Mouse (Mus musculus): ENCODE results near the gene Cdc45.

Cdc45 gene

DNA sequence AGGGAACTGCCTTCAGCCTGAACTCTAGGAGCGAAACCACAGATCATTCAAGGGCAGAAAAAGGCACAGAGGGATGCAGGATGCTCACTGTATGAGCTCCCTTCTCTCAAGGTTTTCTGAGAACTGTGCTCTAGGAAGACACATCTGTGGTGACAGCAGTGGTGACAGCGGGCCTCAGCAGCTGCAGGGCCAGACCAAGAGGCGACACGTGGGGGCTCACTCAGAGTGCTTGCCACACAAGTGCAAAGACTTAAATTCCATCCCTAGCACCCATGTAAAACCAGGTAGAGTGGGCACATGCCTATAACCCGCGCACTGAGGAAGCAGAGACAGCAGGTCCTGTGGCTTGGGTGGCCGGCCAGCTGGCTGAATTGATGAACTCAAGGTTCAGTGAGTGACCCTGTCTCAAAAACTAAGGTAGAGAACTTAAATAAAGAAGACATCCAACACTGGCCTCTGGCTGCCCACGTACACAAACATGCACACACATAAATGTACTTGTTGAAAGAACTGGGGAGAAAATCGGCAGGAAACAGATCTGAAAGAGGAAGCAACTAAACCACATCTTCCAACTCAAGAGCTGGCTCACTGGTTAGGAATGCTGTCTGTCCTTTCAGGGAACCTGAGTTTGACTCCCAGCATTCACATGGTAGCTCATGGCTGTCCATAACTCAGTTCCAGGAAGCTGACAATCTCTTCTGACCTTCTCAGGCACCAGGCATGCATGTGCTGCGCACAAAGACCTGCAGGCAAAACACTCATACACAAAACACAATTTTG, 23.0 kb downstream of the Cdc45 start:
- no peak for DNase-seq (ENCODE audit: low read depth, low spot score)

DNA sequence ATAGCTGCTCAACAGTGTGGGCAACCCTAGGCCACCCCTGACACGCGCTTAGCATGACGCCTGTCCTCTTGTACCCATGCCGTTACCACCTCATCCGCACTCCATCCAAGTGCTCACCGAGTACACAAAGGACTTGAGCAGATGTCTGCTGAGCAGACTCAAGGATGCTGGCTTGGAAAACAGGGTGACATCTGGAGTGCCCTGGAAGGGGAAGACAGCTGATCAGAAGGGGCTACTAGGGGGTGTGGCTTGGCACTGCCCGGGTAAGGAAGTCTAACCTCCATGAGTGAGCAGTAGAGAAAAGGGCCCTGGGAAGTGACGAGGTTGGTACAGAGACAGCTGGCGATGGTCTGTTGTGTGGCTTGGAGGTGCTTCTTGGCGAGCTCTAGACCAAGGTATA, 25.1 kb downstream of the Cdc45 start:
- no peak for DNase-seq (ENCODE audit: low read depth, low spot score)

DNA sequence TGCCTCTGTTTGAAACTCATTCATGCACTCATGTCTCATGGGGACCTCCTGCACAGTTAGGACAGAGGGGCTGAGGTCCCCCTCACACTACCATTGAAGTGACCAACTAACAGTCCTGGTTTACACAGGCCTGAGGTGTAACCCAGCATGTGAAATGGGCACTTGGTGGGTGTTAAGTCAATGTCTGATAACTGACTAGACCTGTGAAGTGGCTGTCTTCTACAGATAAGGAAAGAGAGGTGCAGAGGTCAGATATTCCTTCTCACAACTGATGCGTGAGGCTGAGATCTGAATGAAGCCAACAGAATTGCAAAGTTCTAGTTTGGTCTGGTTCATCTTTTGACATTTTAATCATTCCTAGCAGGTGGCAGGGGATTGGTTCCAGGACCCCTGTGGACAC, 26.3 kb downstream of the Cdc45 start:
- DNase-seq (ENCODE audit: low read depth, low spot score) = peak; percentile 30

- DNase-seq (ENCODE audit: low read depth, low spot score) = no peak
These were observed 26.8 kb downstream of the Cdc45 start for GRCm38 (mm10) chr16:18785025-18785424.

DNA sequence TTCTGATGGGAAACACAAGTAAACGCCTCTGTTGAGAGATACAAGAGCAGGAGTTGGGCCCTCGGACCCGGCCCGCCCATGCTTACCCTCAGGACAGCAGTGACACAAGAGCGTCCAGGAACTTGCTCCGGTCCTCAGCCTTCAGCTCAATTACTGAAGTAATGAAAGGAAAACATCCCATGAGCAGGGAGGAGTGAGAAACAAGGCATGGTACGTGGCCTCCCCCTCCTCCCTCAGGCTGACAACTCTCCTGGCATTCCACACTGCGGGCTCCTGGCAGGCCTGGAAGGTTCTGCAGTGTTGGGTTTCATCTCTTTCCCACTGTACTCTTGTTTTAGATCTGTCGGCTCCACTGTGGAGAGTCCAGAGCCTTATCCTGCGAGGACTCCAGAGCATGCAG, 30.0 kb downstream of the Cdc45 start:
- no peak for DNase-seq (ENCODE audit: low read depth, low spot score)

DNA sequence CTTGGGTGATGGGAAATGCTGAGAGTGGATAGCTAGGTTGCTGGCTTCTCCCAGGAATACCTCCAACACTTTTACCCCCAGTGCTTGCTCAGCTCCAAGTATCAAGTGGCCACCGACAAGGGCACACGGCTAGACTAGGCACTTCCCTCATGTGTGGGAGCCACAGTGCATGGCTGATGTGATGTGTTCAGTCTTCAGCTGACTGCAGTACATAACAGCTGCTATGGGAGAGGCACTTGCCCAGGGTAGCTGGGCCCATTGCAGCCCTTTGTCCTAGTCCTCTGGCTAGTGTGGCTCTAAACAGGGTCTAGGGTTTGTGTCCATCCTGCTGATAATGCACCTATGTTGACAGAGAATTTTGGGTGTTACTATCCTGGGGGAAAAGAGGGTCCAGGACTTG, 33.3 kb downstream of the Cdc45 start:
- no peak for DNase-seq (ENCODE audit: low read depth, low spot score)

- peak; percentile 71 for DNase-seq (ENCODE audit: low read depth, low spot score)
These were observed 34.4 kb downstream of the Cdc45 start for GRCm38 (mm10) chr16:18777101-18778080.

DNA sequence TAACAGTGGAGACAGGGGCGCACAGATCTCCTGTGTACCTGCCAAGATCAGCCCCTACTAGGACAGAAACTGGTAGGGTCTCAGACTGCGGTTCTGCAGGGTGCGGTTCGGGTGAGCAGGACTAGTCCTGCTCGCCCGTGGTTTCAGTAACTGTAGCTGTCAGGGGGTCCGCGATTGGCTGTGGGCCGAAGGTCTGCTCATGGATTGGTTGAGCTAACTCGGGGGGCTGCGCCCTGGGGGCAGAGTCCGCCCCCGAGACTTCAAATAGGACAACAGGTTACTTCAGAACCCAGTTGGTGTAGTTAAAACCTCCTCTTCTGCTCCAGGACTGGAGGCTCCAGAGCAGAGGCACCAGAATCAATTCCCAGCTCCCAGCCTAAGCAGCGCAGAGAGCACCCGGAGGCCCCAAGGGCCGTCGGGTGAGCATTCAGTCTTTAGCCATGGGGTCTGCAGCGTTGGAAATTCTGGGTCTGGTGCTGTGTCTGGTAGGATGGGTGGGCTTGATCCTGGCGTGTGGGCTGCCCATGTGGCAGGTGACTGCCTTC, 35.2 kb downstream of the Cdc45 start, which contains the start of gene Cldn5:
TSS of gene Cldn5 (plus strand) at position 292 of the 545 bp plus-strand sequence.
- peak; percentile 89 for DNase-seq (ENCODE audit: low read depth, low spot score)

GRCm38 (mm10) chr16:18775621-18776555, 35.9 kb downstream of the Cdc45 start:
- peak; percentile 58 for DNase-seq (ENCODE audit: low read depth, low spot score)

DNA sequence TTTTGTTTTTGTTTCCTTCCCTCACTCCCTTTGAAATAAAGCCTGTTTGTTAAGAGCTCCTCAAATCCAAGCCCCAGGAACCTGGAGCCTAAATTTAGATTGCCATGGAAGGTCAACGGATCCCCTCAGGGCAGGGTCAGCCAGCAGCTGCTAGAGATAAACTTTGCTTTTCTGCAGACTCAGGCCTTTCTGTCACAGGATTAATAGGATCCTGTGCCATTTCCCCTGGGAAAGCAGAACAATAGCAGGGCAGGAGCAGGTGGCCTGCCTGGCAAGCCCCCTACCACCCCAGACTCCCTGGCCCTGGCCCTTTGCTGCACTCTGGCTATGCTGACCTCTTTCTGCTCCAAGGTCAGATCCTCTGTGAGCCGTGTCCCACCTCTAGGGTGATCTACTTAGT, 37.9 kb downstream of the Cdc45 start:
- DNase-seq (ENCODE audit: low read depth, low spot score) = no peak

GRCm38 (mm10) chr16:18769501-18769900, 42.3 kb downstream of the Cdc45 start:
- peak; percentile 80 for DNase-seq (ENCODE audit: low read depth, low spot score)

GRCm38 (mm10) chr16:18766390-18766789, 45.4 kb downstream of the Cdc45 start:
- DNase-seq (ENCODE audit: low read depth, low spot score) = no peak

- no peak for DNase-seq (ENCODE audit: low read depth, low spot score)
These were observed 48.8 kb downstream of the Cdc45 start for GRCm38 (mm10) chr16:18762960-18763359.

GRCm38 (mm10) chr16:18761734-18762133, 50.1 kb downstream of the Cdc45 start:
- no peak for DNase-seq (ENCODE audit: low read depth, low spot score)

- no peak for DNase-seq (ENCODE audit: low read depth, low spot score)
These were observed 59.8 kb downstream of the Cdc45 start for GRCm38 (mm10) chr16:18751885-18752499.

- peak; percentile 38 for DNase-seq (ENCODE audit: low read depth, low spot score)
These were observed 60.7 kb downstream of the Cdc45 start for GRCm38 (mm10) chr16:18751101-18751500.

- no peak for DNase-seq (ENCODE audit: low read depth, low spot score)
These were observed 65.3 kb downstream of the Cdc45 start for GRCm38 (mm10) chr16:18746268-18747122.

DNA sequence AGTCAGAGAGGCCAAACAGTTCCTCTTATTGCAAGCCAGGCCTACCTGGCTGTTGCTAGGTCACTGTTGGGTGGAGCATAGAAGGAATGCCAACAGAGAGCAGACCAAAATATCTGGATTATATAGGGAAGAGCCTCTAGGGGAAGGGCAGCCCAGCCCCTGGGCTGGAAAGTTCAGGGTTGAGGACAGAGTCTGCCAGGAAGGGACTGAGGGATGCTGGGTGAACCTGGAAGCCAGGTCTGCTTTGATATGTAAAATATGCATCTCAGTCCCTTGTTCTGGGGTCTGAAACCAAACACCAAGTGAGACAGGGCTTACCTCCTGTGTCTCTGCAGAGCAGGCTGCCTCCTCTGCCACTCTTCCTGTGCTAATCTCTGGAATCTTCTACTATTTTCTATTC, 73.5 kb downstream of the Cdc45 start:
- peak; percentile 88 for DNase-seq (ENCODE audit: low read depth, low spot score)

GRCm38 (mm10) chr16:18733100-18733956, 78.5 kb downstream of the Cdc45 start:
- no peak for DNase-seq (ENCODE audit: low read depth, low spot score)
